Mouse (Mus musculus) lung, postnatal 36 days (tissue): ENCODE measurements around the gene Memo1.
"Not testable (repeated sequence)": the region's sequence is repeated elsewhere in the genome, so short reads cannot be mapped to it uniquely, and the experiment has no call there.

ENCODE experiments used
- DNase-seq: peaks from one replicate; pipeline ENCODE4 v3.0.0; 2022; ENCODE audit warnings: mixed read lengths

The Memo1 gene

DNA sequence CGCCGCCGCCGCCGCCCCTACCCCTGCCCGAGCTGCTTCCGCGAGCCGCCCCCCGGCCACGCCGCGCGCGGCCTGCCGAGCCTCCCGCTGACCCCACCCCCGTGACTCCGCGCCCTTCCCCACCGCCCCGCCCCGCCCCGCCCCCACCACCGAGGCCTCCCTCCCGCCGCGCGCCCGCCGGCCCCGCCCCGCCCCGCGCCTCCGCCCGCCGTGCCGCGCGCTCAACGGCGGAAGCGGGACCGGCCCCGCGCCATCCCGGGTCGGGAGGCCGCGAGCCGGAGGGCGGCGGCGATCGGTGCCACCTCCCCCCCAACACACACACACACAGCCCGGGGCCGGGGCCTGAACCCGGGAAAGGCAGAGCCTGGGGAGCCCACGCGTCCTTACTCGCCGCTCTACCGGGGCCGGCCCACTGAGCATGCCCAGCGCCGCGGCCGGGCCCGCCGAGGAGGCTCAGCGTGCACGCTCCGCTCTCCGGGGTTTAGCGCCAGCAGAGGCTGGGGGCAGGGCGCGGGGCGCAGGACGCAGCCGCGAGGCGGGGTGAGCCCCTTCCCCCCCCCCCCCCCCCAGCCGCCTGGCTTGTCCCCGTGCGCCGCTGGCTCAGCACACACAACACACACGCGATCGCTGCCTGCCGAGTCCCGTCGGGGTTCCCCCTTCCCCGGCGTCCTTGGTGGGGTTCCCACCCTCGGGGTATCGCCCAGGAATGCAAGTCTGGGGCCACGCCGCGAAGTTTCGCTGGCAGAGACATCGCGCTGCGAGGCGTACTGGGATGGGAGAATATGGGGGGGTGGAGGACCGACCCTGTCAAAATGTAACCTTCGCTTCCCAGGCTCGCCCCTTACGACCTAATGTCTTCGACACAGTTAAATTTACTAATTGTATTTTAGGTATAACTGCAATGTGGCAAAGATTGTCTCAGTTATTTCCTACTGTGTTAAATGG, at the start of gene Memo1:
Memo1 (minus strand) TSS at position 496 of the 945 bp plus-strand sequence.
- DNase-seq: peak; percentile 83

DNA sequence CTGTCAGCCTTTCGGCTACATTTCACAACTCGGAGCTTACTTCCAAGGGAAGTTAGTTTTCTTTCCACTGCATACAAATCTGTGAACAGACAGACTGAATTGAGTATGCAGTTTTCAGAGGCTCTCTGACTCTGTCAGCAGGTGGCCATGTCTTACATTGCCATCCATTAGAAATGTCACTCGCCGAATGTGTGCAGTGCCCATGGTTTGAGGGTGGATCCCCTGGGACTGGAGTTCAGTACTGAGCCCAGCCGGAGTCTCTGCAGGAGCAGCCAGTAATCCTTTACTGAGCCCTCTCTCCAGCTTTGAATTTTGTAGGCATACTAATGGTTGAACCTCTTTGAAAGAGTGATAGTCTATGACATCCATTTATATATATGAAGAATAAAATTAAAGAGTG, 45.8 kb upstream of the Memo1 start:
- no peak for DNase-seq

DNA sequence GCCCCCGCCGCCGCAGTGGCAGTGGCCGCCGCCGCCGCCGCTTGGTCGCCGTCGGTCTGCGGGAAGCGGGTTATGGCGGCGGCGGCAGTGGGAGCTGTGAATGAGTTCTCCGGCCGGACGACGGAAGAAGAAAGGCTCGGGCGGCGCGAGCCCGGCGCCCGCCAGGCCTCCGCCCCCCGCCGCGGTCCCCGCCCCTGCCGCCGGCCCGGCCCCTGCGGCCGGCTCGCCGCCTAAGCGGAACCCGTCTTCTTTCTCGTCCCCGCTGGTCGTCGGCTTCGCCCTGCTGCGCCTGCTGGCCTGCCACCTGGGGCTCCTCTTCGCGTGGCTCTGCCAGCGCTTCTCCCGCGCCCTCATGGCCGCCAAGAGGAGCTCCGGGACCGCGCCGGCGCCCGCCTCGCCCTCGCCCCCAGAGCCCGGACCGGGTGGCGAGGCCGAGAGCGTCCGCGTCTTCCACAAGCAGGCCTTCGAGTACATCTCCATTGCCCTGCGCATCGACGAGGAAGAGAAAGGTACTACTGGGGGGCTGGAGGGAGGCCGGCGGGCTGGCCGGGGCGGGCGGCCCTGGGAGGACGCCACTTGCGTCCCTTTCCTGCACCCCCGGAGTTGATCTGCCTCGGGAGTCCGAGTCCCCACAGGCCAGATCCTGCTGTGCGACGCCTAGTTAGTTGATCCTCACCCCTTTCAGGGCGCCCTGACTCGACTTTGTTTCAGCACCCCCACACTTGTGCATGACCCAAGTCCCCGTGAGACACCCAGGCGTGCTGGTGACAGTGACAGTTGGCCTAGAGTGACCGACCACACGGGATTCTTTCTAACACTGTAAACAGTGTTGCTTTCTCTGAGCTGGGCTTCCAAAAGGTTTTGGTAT, 43.9 kb upstream of the Memo1 start, which contains the start of gene Spast:
Spast (plus strand) TSS at position 51 of the 868 bp plus-strand sequence.
- peak; percentile 76 for DNase-seq

DNA sequence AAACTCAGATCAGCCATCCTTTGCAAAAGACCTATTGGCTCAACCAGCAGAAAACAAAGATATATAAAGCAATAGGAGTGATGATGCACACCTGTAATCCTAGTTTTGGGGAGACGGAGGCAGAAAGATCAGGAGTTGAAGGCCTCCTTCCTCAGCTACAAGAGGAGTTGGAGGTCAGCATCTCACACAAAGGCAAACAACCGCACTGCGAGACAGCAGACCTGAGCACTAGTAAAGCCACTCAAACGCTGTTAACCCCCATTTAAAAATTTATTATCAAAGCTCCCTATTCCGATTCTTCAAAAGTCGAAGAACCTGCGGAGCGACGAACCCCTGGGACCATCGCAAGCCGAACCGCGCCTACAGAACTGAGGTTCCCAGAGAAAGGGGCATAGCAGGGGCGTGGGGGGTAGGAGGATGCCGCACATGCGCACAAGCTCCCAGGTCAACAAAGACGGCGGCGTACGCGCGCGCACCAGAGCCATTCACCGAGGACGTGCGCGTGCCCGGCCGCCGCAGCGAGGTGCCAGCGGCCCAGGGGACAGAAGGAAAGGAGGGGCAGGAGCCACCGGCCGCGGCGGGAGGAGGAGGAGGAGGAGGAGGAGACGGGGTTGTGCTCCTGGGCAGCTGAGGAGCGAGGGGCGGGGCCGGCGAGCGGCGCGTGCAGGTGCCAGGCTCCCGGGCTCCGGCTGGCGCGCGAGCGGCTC, 43.1 kb upstream of the Memo1 start:
- peak; percentile 97 for DNase-seq

DNA sequence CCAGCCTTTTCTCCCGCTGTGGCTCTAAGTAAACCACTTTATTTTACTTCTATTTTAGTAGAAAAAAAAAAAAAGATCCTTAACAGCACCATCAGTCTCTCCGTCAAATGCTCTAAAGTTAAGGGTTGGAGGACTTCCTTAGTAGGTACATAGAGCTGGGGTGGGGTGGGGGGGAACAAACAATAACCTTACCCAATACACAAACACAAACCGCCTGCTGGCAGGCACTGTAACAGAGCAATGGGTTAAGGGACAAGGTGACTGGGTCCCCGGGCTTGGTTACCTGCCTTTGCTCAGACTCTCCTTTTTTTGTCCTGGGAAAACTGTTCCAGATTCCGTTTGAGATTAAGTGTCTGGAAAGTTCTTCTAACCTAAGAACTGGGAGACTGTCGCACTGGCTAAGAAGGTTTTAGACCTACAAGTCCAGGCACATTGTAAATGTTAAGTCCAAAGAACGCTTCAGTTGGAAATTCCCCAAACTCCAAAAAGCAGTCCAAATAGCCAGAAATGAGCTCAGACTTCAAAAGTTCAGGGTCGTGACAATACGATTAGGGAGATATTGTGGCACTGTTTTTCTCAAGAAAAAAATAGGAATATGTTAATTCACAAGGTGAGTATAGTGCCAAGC, 35.8 kb upstream of the Memo1 start:
- no peak for DNase-seq

DNA sequence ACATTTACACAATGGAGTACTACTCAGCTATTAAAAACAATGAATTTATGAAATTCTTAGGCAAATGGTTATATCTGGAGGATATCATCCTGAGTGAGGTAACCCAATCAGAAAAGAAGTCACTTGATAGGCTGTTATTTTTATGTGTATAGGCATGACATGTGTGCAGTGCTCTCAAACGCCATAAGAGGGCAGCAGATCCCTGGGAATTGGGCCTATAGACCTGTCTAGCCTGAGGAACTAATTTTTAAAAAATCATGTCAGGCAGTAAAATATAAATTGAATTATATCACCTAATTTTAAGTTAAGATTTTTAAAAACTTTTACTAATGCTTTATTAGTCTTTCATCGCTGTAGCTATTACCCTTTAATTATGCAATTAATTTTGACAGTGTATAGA, 32.8 kb upstream of the Memo1 start:
- peak; percentile 67 for DNase-seq

DNA sequence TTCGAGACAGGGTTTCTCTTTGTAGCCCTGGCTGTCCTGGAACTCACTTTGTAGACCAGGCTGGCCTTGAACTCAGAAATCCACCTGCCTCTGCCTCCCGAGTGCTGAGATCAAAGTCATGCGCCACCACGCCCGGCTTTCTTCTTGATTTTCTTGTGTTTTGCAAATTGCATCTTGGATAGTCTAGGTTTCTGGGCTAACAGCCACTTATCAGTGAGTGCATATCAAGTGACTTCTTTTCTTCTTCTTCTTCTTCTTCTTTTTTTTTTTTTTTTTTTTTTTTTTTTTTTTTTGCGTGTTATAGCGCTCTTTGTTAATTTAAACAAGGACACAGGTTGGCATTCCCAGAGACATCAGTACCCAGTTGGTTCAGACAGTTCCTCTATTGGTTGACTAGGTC, 31.9 kb upstream of the Memo1 start:
- not testable (repeated sequence) for DNase-seq

DNA sequence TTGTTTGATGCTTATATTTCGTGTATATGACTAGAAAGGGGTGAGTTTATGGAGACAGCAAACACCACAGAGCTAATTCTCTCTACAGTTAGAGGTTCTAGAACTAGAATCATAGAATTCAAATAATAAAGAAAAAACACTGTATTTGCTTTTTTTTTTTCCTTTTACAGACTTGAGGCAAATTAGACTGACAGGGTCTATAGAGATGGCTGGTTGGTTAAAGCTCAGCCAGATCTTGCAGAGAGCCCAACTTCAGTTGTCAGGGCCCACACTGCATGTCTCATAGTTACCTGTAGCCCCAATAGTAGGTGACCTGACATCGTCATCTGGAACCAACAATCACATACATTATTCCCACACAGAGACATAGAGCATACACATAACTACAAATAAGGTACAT, 28.5 kb upstream of the Memo1 start, which contains the start of gene Dpy30:
Dpy30 (minus strand) TSS at position 101 of the 400 bp plus-strand sequence.
- no peak for DNase-seq

DNA sequence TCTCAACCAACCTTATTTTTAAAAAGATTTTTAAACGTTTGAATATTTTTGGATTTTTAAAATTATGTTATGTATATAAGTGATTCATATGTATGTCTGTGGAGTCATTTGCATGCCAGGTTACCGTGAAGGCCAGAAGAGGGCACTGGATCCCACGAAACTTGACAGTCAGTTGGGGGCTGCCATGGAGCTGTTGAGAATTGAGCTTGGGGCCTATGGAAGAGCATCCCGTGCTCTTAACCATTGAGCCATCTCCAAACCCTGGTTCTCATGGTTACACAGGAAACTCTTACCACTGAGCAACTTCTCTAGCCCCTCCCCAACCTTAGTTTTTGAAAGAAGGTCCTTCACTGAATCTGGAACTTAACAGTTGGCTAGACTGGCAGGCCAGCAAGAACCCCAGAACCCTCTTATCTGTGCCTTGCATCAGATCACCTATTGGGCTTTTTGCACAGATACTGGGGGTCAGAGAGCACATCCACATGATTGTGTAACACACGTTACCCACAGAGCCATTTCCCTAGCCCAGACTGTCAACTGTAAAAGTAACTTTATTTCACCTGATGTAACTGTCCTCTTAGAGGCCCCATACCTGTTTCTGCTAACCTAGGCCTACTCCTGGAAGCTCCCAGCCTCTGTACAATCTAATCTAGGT, 27.2 kb upstream of the Memo1 start:
- DNase-seq: peak; percentile 17

DNA sequence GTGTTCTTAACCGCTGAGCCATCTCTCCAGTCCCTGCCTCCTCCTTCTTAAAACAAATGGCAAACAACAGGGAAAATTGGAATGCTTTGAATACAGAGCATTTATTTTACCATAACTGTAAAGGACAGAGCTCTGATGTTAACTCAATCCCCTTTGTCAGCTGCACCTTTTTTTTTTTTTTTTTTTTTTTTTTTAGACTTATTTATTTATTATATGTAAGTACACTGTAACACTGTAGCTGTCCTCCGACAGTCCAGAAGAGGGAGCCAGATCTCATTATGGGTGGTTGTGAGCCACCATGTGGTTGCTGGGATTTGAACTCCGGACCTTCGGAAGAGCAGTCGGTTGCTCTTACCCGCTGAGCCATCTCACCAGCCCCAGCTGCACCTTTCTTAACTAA, 23.4 kb upstream of the Memo1 start:
- no peak for DNase-seq

DNA sequence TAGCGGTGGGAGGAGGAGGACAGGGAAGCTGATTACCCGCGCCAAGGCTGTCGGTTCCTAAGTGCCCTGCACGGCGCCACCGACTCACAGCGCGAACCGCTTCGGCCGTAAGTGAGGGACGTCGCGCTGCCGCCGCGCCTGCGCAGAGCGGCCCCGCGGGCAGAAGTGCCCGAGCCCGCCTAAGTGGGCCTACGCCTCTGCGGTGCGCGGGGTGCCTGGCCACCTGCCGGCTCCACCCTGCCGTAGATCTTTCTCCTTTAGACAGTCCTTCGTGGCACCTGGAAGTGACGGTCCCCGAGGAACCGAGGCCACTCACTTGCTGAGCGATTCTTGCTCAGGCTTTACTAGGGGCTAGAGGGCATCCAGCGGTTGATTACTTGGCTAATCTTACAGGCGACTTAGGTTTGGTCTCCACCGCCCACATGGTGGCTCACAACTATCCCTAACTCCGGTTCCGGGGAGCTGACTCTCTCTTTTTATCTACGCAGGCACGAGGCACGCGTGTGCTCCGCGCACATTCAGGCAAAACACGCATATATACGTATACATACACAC, 21.1 kb upstream of the Memo1 start:
- peak; percentile 90 for DNase-seq

DNA sequence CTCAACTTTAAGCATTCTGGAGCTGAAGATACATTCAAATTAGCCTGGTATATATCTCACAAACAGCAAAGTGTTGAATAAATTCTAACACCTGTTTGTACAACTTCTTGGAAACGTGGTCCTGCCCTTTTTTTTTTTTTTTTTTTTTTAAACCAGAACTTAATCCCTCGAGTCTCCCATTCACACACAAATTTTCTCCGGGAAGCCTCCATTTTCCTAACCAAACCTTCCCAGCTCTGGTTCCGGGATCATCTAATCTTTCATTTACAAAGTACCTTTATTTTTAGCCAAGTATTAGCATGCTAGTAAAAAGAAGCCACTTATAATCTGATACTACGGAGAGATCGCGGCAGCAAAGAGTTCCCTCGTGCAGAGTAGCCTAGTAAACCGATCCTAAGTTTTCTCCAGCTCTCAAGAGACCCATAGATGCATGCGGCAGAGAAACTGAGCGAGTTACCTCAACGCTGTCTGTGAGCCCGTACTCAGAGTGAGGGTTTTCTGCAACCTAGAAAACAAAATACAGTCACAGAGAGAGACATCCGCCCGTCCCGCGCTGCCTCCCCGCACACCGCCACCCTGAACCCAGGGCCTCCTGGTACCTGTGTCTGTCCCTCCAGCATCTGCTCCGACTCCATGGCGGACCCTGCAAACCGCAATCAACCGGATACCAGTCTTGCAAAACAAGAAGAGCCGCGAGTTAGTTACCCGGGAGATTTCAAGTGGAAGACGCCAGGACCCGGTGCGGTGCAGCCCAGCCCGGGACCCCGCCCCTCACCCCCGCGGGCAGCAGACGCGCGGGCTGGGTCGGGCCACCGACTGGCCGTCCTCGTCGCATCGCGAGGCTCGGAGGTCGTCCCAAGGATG, 20.4 kb upstream of the Memo1 start:
- DNase-seq: no peak

DNA sequence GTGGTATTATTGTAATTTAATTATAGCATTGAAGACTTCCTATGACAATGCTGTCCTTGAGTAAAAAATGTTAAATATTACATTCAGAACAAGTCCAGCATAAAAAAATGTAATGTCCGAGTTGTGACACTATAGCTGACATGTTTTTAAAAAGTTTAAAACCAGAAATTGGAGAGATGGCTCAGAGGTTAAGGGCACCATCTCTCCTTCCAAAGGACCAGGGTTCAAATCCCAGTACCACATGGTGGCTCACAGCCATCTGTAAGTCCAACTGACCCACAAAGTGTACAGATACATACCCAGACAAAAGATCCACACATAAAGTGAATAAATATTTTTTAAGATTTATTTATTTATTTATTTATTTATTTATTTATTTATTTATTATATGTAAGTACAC, 10.7 kb upstream of the Memo1 start:
- DNase-seq: no peak

DNA sequence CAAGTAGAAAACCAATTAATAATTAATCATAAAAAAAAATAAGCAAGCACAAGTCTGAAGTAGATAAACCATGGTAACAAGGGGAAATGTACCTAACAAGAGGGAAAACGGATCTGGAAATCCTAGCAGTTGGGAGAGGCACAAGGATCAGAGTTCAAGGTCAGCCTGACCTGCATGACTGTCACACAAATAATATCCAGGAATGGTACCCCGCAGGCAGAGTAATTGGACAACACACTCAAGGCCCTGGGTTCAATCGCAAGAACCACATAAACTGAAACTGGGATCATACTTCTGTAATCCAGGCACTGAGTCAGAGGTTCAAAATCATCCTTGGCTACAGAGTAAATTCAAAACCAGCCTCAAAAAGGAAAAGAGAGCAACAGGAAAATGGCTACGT, 10.3 kb upstream of the Memo1 start:
- DNase-seq: no peak

DNA sequence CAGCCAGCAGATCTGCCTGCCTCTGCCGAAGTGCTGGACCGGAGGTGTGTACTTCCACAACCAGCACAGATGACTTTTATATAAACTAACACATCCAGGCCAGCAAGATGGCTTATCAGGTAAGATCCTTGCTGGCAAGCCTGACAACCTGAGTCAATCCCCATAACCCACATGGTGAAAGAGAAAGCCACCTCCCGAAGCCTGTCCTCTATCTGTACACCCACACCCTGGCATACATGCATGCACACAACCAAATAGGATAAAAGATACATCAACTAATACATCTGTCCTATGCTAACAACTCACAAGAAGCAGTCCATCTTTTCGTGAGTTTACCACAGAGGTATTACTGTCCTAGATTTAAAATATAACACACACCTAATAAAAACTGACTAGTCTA, 8.7 kb upstream of the Memo1 start:
- DNase-seq: no peak

DNA sequence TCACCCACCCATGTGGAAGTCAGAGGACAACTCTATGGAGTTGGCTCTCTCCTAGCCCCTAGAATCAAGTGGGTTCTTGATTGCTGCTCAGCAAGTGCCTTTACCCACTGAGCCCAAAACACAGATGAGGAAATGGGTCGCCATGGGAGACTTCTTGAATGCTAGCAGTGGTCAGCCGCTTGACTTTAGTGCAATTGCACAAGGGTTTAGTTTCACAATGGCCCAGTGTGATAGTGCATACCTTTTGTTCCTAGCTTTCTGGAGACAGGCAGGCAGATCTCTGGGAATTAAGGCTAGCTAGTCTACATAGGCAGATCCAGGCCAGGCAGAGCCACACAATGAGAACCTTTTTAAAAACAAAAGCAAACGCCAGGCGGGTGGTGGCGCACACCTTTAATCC, 4.8 kb upstream of the Memo1 start:
- DNase-seq: peak; percentile 50

DNA sequence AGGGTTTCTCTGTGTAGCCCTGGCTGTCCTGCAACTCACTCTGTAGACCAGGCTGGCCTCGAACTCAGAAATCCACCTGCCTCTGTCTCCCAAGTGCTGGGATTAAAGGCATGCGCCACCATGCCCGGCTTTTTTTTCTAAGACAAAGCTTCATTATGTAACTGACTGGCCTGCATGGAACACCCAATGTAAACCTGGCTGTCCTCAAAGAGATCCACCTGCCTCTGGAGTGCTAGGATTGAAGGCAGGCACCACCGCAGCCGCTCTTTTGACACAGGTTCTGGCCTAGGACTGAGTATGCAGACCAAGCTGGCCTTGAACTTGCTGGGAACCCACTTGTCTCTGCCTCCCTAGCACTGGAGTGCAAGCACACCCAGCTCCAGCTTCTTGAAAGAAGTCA, 1.7 kb upstream of the Memo1 start:
- DNase-seq: not testable (repeated sequence)

DNA sequence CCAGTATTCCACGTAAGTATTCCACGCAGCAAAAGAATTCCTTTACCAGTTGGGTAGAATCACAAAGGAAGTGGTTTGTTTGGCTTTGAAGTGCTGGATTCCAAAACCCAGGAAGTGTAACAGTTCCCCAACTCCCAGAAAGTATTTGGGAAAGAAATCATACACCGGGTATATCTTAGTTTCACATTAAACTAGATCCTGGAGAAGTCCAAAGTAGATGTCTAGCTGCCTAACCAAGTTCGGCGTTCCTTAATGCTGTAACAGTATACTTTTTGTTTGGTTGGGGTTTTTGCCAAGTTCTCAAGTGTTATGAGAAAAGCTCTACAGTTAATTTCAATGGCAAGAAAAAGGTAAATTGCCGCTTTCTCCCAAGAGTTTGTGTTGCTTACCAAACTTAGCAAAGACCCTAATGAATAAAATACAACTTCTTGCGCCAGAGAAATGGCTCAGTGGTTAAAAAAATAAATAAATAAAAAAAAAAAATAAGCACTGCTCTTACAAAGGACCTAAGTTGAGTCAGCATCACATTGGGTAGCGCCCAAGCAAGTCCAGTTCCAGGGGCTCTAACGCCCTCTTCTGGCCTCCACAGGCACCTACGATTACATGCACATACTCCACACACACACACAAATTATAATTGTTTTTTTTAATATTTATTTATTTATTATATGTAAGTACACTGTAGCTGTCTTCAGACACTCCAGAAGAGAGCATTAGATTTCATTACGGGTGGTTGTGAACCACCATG, 929 bp upstream of the Memo1 start:
- peak; percentile 66 for DNase-seq

DNA sequence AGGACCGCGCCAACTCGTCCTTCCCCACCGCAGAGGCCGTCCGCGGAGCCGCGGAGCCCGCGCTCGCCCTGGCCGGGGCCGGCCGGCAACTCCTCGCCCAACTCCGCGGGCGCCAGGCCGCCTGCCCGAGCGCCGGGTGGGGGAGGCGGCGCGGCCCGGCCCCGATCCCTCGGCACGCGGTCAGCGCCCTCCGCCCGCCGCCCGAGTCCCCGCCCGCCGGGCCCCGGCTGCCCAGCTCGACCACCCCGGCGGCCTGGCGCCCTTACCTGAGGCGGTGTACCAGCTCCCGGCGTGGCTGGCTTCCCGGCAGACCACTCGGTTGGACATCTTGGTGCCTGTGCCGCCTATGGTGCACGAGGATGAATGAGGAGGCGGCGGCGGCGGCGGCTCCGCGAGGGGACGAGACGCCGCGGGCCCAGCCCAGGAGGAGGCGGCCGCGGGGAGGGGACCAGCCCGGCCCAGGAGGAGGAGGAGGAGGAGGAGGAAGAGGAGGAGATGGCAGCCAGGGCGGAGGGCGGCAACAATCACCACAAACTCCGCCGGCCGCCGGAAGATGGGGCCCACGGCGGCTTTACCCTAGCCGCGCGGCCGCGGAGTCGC, 795 bp downstream of the Memo1 start:
- DNase-seq: peak; percentile 91
